Mouse (Mus musculus): ENCODE measurements around the gene Tas1r1. TPM values are rescaled to one million over a fixed set of nuclear protein-coding genes. Genes with fewer than 3 reads are reported as not detected.

Gene Tas1r1
- polyA plus RNA-seq, 1 experiment from 2014 or later = 2.0 TPM

DNA sequence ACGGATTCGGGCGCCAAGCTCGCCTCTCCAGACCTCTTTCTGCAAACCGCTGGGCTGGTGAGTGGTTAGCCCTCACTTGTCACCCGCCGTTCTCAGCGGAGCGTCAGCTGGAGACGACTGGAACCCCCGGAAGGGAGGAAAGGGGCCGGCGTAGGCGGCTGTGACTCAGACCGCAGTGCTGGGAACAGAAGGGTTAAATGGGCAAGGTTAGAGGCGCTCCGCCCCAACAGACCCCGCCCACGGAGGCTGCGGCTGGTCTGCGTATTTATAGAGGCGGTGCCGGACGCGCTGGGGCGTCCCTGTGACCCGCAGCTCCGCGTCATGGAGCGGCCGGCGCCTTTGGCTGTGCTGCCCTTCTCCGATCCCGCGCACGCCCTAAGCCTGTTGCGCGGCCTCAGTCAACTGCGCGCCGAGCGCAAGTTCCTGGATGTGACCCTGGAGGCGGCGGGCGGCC lies 29.7 kb downstream of the Tas1r1 start, which contains the start of gene Klhl21:
TSS of gene Klhl21 (plus strand) at position 182 of the 454 bp plus-strand sequence.
- Histone ChIP-seq H3K27ac (ENCODE audit: low read depth, low read length) (peak within 1 kb of the TSS; percentile 82), H3K4me2 (ENCODE audit: low read length) (peak within 1 kb of the TSS; percentile 99), H3K9me3 (ENCODE audit: control insufficient read depth, low read length) (no peaks in the 10 kb centered on the region), H3K36me3 (ENCODE audit: control insufficient read depth, insufficient read depth, low read length) (no peaks in the 10 kb centered on the region), H3K4me1 (ENCODE audit: control insufficient read depth, insufficient read depth, low read depth, low read length) (peaks cover 29% of the 10 kb centered on the region), H3K27me3 (replicated peaks; ENCODE audit: control insufficient read depth, insufficient read depth, low read length) (peaks cover 8% of the 10 kb centered on the region), H3K4me3 (ENCODE audit: low read length) (peak within 1 kb of the TSS; percentile 78), H3K9ac (ENCODE audit: low read depth, low read length) (peak within 1 kb of the TSS; percentile 74)
- under 1% methylated on average over 34 of the region's 45 CpGs for WGBS
- ATAC-seq = peak; percentile 90

DNA sequence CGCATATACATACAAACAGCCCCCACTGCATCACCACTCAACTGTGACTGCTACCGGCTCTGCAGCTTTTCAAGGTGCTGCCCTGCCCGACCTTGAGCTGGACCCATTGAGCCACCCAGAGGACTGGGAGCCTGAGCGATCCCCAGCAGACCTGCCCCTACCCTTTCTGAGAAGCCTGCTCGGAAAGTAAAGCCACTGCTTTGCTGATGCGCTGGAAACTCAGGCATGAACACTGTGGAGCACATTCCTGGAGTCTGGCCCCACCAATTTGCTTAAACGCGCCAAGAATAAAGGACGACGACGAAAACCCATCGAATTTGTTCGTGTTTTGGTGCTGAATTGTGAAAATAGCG lies 30.2 kb downstream of the Tas1r1 start:
- H3K9me3 ChIP-seq (ENCODE audit: control insufficient read depth, low read length) = no peaks in the 10 kb centered on the region
- no peaks in the 10 kb centered on the region for H3K36me3 ChIP-seq (ENCODE audit: control insufficient read depth, insufficient read depth, low read length)
- H3K27me3 ChIP-seq (replicated peaks; ENCODE audit: control insufficient read depth, insufficient read depth, low read length) = peaks cover 8% of the 10 kb centered on the region
- 1% methylated on average over 14 of the region's 14 CpGs for WGBS
- H3K4me2 ChIP-seq (ENCODE audit: low read length) = peak overlapping the region; percentile 99
- H3K4me3 ChIP-seq (ENCODE audit: low read length) = peak overlapping the region; percentile 78
- H3K27ac ChIP-seq (ENCODE audit: low read depth, low read length) = peak overlapping the region; percentile 41
- peak overlapping the region; percentile 74 for H3K9ac ChIP-seq (ENCODE audit: low read depth, low read length)
- H3K4me1 ChIP-seq (ENCODE audit: control insufficient read depth, insufficient read depth, low read depth, low read length) = peaks cover 29% of the 10 kb centered on the region
- ATAC-seq = no peak

DNA sequence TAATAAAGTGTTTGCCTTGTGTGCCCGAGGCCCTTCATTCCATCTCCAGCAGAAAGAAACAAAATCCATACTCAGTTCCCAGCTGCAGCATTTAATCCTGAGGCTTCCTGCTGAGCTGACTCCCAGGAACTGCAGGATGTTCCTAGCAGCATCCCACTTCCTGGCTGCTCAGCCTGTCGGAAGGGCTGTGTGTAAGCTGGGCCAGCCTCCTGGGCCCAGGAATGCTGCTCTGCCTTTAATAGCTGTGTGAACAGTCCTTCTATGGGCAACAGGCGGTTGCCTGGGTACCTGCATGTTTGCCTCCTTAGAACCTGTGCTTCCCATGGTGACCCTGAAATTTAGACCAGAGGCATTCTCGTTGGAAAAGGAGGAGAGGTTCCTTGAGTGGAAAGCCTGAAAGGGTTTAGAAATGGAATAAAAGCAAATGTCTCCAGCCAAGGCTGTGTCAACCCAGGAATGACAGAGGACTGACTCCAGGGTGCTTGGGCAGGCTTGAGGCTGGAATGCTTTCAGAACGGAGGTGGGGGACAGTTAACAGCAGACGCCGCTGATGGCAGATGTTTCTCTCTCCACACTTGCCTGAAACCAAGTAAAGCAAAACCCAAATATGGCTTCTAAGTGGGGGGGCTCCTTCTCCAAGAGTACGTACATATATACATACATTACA lies 30.8 kb downstream of the Tas1r1 start:
- peaks cover 8% of the 10 kb centered on the region for H3K27me3 ChIP-seq (replicated peaks; ENCODE audit: control insufficient read depth, insufficient read depth, low read length)
- ATAC-seq = no peak
- no peaks in the 10 kb centered on the region for H3K36me3 ChIP-seq (ENCODE audit: control insufficient read depth, insufficient read depth, low read length)
- peak overlapping the region; percentile 99 for H3K4me2 ChIP-seq (ENCODE audit: low read length)
- 7% methylated on average over 8 of the region's 8 CpGs for WGBS
- H3K27ac ChIP-seq (ENCODE audit: low read depth, low read length) = peak overlapping the region; percentile 41
- H3K4me3 ChIP-seq (ENCODE audit: low read length) = peak overlapping the region; percentile 78
- H3K4me1 ChIP-seq (ENCODE audit: control insufficient read depth, insufficient read depth, low read depth, low read length) = peaks cover 29% of the 10 kb centered on the region
- H3K9me3 ChIP-seq (ENCODE audit: control insufficient read depth, low read length) = no peaks in the 10 kb centered on the region
- H3K9ac ChIP-seq (ENCODE audit: low read depth, low read length) = peak overlapping the region; percentile 74; the same call in 1 of the 2 replicates

- H3K9ac ChIP-seq (ENCODE audit: low read depth, low read length) = no peak overlapping the region
- no peak overlapping the region for H3K27ac ChIP-seq (ENCODE audit: low read depth, low read length)
- H3K4me1 ChIP-seq (ENCODE audit: control insufficient read depth, insufficient read depth, low read depth, low read length) = peaks cover 28% of the 10 kb centered on the region
- H3K9me3 ChIP-seq (ENCODE audit: control insufficient read depth, low read length) = no peaks in the 10 kb centered on the region
- no peaks in the 10 kb centered on the region for H3K36me3 ChIP-seq (ENCODE audit: control insufficient read depth, insufficient read depth, low read length)
- H3K27me3 ChIP-seq (replicated peaks; ENCODE audit: control insufficient read depth, insufficient read depth, low read length) = peaks cover 8% of the 10 kb centered on the region
- H3K4me3 ChIP-seq (ENCODE audit: low read length) = no peak overlapping the region
- no peak overlapping the region for H3K4me2 ChIP-seq (ENCODE audit: low read length)
- 14% methylated on average over 3 of the region's 3 CpGs for WGBS
- ATAC-seq = no peak
These were observed 31.6 kb downstream of the Tas1r1 start for GRCm38 (mm10) chr4:152006812-152007211.

DNA sequence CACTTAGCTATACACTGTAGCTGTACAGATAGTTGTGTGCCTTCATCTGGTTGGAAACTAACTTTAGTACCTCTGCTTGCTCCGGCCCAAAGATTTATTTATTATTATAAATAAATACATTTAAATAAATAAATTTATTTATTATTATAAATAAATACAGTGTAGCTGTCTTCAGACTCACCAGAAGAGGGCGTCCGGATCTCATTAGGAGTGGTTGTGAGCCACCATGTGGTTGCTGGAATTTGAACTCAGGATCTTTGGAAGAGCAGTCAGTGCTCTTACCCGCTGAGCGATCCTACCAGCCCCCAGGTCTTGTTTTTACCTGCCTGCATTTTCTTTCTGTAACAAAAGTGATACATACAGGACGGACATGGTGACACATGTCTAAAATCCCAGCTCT lies 32.2 kb downstream of the Tas1r1 start:
- ATAC-seq = no peak
- peaks cover 8% of the 10 kb centered on the region for H3K27me3 ChIP-seq (replicated peaks; ENCODE audit: control insufficient read depth, insufficient read depth, low read length)
- H3K9ac ChIP-seq (ENCODE audit: low read depth, low read length) = no peak overlapping the region
- H3K4me1 ChIP-seq (ENCODE audit: control insufficient read depth, insufficient read depth, low read depth, low read length) = peaks cover 26% of the 10 kb centered on the region
- 79% methylated on average over 6 of the region's 6 CpGs for WGBS
- no peaks in the 10 kb centered on the region for H3K9me3 ChIP-seq (ENCODE audit: control insufficient read depth, low read length)
- no peaks in the 10 kb centered on the region for H3K36me3 ChIP-seq (ENCODE audit: control insufficient read depth, insufficient read depth, low read length)
- no peak overlapping the region for H3K27ac ChIP-seq (ENCODE audit: low read depth, low read length)
- H3K4me3 ChIP-seq (ENCODE audit: low read length) = no peak overlapping the region
- H3K4me2 ChIP-seq (ENCODE audit: low read length) = no peak overlapping the region

- Histone ChIP-seq H3K36me3 (ENCODE audit: control insufficient read depth, insufficient read depth, low read length) (no peaks in the 10 kb centered on the region), H3K4me1 (ENCODE audit: control insufficient read depth, insufficient read depth, low read depth, low read length) (peaks cover 7% of the 10 kb centered on the region), H3K27ac (ENCODE audit: low read depth, low read length) (no peak overlapping the region), H3K9ac (ENCODE audit: low read depth, low read length) (no peak overlapping the region), H3K27me3 (replicated peaks; ENCODE audit: control insufficient read depth, insufficient read depth, low read length) (peaks cover 8% of the 10 kb centered on the region), H3K4me3 (ENCODE audit: low read length) (no peak overlapping the region), H3K9me3 (ENCODE audit: control insufficient read depth, low read length) (no peaks in the 10 kb centered on the region), H3K4me2 (ENCODE audit: low read length) (no peak overlapping the region)
- WGBS = 93% methylated on average over 3 of the region's 3 CpGs
- no peak for ATAC-seq
These were observed 36.3 kb downstream of the Tas1r1 start for GRCm38 (mm10) chr4:152002063-152002462.

DNA sequence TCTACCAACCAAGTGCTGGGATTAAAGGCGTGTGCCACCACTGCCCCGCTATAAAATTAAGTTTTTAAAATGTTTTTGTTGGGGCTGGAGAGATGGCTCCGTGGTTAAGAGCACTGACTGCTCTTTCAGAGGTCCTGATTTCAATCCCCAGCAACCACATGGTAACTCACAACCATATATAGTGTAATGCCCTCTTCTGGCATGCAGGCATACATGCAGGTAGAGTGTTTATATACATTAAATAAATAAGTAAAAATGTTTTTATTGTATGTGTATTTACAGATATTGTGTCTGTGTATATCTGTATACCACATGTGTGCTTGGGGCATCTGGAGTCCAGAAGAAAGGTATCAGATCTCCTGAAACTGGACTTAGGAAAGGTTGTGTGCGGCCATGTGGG lies 37.0 kb downstream of the Tas1r1 start:
- Histone ChIP-seq H3K4me2 (ENCODE audit: low read length) (no peak overlapping the region), H3K27me3 (replicated peaks; ENCODE audit: control insufficient read depth, insufficient read depth, low read length) (peaks cover 1% of the 10 kb centered on the region; the same call in 1 of the 2 replicates), H3K9me3 (ENCODE audit: control insufficient read depth, low read length) (no peaks in the 10 kb centered on the region), H3K27ac (ENCODE audit: low read depth, low read length) (no peak overlapping the region), H3K36me3 (ENCODE audit: control insufficient read depth, insufficient read depth, low read length) (no peaks in the 10 kb centered on the region), H3K4me1 (ENCODE audit: control insufficient read depth, insufficient read depth, low read depth, low read length) (peaks cover 8% of the 10 kb centered on the region), H3K4me3 (ENCODE audit: low read length) (no peak overlapping the region), H3K9ac (ENCODE audit: low read depth, low read length) (no peak overlapping the region)
- WGBS = 59% methylated on average over 4 of the region's 4 CpGs
- ATAC-seq = no peak

DNA sequence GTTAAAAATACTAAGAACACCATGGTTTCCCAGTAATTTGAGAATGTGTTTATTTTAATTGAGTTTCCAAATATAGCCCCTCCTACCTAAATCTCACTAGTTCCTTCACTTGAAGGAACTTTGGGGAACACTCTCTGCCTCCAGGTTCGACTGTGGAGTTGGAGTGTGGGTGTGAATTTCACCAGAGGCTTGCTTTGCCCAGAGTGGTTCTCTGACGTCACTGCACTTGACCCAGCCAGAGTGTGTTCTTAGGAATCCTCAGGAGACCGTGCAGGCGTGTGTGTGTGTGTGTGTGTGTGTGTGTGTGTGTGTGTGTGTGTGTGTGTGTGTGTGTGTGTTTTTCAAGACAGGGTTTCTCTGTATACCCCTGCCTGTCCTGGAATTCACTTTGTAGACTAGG lies 37.5 kb downstream of the Tas1r1 start:
- Histone ChIP-seq H3K4me1 (ENCODE audit: control insufficient read depth, insufficient read depth, low read depth, low read length) (peaks cover 8% of the 10 kb centered on the region), H3K9me3 (ENCODE audit: control insufficient read depth, low read length) (no peaks in the 10 kb centered on the region), H3K36me3 (ENCODE audit: control insufficient read depth, insufficient read depth, low read length) (no peaks in the 10 kb centered on the region), H3K4me2 (ENCODE audit: low read length) (no peak overlapping the region), H3K9ac (ENCODE audit: low read depth, low read length) (no peak overlapping the region), H3K27ac (ENCODE audit: low read depth, low read length) (no peak overlapping the region), H3K4me3 (ENCODE audit: low read length) (no peak overlapping the region), H3K27me3 (replicated peaks; ENCODE audit: control insufficient read depth, insufficient read depth, low read length) (no peaks in the 10 kb centered on the region)
- WGBS = 49% methylated on average over 4 of the region's 4 CpGs
- no peak for ATAC-seq

GRCm38 (mm10) chr4:151999481-151999880 lies 38.9 kb downstream of the Tas1r1 start:
- no peak overlapping the region for H3K27ac ChIP-seq (ENCODE audit: low read depth, low read length)
- H3K4me1 ChIP-seq (ENCODE audit: control insufficient read depth, insufficient read depth, low read depth, low read length) = peaks cover 10% of the 10 kb centered on the region
- H3K36me3 ChIP-seq (ENCODE audit: control insufficient read depth, insufficient read depth, low read length) = no peaks in the 10 kb centered on the region
- no peak overlapping the region for H3K4me3 ChIP-seq (ENCODE audit: low read length)
- no peak for ATAC-seq
- no peaks in the 10 kb centered on the region for H3K27me3 ChIP-seq (replicated peaks; ENCODE audit: control insufficient read depth, insufficient read depth, low read length)
- no peak overlapping the region for H3K4me2 ChIP-seq (ENCODE audit: low read length)
- WGBS = 73% methylated on average over 3 of the region's 3 CpGs
- H3K9ac ChIP-seq (ENCODE audit: low read depth, low read length) = no peak overlapping the region
- no peaks in the 10 kb centered on the region for H3K9me3 ChIP-seq (ENCODE audit: control insufficient read depth, low read length)

Measured in hindbrain, embryonic 16.5 days (tissue).